Mouse (Mus musculus): ENCODE measurements around the gene Rbbp6.
A peak's percentile ranks its signal among the peaks of the same experiment; 100 is the strongest.

Gene Rbbp6

DNA sequence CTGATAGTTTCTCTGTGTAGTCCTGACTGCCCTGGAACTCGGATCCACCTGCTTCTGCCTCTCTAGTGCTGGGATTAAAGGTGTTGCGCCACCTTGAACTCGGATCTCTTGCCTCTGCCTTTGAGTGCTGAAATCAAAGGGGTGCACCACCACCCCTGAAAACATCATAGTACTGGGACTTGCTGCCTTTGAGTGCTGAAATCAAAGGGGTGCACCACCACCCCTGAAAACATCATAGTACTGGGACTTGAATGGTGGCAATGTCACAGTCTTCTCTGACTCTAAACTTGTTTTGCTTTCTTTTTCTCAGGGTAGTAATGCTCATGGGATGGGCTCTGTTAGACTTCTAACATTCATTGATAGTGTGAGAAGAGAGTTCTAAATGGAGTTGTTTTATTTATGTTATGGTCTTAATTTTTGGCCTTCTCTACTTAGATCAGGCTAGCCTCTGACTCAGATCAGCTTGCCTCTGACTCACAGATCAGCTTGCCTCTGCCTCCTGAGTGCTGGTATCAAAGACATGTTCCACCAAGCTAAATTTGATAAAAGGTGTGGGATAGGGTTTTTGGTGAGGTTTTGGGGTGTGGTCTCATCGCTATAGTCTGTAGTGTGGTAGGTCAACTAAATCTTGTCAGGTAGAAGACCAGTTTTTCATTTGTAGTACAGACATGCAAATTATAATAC, 6.7 kb downstream of the Rbbp6 start:
- no peak for DNase-seq

DNA sequence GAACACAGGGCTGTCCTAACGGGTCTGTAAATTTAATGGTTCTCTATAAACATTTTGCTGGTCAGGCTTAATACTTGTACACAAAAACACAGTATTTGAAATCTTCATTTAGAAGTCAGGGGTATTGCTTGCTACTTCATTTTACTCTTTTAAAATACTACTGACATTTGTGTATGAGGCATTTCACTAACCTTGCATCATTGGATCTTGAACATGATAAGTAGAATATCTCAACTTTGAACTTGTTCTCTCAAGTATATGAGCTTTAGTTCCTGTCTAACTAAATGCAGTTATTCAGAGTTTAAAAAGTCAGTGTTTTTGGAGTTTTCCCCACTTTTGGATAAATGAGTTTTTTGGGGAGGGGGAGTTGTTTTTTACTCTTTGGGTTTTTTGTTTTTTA, 14.0 kb downstream of the Rbbp6 start:
- no peak for DNase-seq

DNA sequence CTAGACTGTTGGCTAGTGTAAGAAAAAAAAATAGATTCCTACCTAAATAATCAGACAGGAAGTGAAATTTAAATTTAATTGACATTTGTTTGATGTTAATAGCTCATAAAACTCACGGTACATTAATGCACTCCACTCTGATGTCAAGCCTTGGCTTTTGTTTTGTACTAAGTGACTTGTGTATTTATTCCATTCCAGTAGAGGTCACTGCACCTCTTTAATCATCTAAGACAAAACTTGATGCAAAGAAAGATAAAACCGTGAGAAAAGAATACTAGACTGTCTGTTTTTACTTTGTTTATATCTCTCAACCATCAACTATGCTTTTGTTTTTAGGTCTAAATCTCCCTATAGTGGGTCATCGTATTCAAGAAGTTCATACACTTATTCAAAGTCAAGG, 32.7 kb downstream of the Rbbp6 start:
- DNase-seq, result no peak

DNA sequence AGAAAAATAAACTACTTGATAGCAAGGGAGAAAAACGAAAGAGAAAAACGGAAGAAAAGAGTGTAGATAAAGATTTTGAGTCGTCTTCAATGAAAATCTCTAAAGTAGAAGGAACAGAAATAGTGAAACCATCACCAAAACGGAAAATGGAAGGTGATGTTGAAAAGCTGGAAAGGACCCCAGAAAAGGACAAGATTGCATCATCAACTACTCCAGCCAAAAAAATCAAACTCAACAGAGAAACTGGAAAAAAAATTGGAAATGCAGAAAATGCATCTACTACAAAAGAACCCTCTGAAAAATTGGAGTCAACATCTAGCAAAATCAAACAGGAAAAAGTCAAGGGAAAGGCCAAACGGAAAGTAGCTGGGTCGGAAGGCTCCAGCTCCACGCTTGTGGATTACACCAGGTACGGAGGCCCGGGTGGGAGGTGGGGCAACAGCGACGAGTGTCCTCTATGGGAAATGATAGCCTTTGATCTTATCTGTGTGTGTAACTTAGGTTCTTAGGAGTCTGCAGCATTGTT, 34.4 kb downstream of the Rbbp6 start:
- DNase-seq, result no peak

DNA sequence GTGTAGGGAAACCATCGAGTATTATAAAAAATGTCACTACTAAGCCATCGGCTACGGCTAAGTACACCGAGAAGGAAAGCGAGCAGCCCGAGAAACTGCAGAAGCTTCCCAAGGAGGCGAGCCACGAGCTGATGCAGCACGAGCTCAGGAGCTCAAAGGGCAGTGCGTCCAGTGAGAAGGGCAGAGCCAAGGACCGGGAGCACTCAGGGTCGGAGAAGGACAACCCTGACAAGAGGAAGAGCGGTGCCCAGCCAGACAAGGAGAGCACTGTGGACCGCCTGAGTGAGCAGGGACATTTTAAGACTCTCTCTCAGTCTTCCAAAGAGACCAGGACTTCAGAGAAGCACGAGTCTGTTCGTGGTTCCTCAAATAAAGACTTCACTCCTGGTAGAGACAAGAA, 35.3 kb downstream of the Rbbp6 start:
- DNase-seq, result no peak

DNA sequence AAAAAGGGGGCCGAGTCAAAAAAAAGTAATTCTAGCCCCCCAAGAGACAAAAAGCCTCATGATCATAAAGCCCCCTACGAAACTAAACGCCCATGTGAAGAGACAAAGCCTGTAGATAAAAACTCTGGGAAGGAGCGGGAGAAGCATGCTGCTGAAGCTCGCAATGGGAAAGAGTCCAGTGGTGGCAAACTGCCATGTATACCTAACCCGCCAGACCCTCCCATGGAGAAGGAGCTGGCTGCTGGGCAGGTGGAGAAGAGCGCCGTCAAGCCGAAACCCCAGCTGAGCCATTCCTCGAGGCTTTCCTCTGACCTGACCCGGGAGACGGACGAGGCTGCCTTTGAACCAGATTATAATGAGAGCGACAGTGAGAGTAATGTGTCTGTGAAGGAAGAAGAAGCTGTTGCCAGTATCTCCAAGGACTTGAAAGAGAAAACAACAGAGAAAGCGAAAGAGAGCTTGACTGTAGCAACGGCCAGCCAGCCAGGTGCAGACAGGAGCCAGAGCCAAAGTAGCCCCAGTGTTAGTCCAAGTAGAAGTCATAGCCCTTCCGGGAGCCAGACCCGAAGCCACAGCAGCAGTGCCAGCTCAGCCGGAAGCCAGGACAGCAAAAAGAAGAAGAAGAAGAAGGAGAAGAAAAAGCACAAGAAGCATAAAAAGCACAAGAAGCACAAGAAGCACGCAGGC, 36.0 kb downstream of the Rbbp6 start:
- DNase-seq, result peak; percentile 57

DNA sequence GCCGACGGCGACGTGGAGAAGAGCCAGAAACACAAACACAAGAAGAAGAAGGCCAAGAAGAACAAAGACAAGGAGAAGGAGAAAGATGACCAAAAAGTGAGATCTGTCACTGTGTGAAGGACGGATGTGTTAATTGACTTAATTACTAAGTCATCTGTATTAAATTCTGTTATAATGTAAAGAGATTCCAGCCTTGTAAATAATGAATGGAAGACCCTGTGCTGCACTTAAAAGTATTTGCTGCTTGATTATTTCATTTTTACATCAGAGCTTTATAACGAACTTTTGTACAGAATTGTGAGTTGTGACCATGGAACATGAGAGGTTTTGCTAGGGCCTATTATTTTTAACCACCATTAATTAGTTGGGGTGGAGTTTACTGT, 36.5 kb downstream of the Rbbp6 start:
- DNase-seq, result no peak

DNA sequence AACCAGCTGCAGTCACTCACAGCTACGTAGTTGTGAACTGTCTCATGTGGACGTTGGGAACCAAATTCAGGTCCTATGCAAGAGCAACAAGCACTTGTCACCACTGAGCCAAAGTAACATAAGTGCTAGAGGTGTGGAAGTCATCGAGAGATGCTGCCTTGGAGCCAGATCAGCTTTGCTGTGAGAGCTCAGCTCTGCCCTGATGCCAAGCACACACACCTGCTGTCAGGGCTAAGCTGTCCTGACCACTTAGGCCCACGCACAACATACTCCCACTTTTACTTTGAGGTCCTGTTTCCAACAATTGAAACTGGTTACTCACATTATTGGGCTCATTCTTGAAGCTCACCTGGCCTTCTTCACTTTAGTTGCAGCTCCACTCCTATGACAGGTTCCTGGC, 37.7 kb downstream of the Rbbp6 start:
- DNase-seq, result no peak

DNA sequence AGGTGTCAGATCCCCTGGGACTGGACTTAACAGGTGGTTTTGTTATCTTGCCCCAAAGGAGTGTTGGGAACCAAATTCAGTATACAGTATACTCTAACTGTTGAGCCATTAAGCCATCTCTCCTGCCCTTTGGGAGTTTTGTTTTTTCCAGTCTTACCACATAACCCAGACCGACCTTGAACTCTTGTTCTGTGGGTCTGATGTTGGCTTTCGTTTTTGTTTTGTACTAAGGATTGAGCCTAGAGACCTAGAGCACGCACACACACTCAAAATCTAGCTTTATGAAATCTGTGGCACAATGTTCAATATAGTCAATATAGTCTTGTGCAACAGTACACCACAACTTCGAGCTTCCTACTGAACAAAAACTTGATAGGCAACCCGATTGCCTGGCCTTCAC, 39.0 kb downstream of the Rbbp6 start:
- no peak for DNase-seq

DNA sequence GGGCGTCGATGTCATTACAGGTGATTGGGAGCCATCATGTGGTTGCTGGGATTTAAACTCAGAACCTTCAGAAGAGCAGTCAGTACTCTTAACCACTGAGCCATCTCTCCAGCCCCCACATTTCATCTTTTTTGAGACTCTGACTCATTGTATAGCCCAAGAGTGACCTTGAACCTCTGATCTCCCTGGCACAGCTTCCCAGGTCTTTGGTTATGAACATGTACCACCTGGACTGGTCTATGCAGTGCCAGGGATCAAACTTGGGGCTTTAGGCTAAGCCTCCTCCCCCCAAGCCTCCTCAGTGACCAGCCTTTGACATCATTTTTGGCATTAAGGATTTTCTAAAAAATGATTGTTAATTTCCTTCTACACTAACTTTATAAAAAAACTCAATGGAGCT, 40.8 kb downstream of the Rbbp6 start:
- DNase-seq, result no peak

DNA sequence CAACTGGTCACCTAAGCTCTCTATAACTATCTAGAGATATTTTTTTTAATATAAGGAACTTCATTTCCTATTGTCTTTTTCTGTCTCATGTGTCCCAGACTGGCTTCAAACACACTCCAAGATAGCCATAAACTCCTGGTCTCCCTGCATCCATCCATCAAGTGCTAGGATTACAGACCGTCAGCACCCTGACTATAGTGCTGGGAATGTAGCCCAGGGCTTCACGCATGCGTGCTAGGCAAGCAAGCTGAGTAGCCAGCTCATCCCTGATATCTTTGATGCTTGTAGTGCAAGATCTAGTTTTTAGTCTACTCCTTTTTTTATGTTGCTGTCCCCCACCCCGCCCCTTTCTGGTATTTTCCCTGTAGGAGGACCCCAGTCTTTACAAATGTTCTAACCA, 42.3 kb downstream of the Rbbp6 start:
- DNase-seq, result no peak

DNA sequence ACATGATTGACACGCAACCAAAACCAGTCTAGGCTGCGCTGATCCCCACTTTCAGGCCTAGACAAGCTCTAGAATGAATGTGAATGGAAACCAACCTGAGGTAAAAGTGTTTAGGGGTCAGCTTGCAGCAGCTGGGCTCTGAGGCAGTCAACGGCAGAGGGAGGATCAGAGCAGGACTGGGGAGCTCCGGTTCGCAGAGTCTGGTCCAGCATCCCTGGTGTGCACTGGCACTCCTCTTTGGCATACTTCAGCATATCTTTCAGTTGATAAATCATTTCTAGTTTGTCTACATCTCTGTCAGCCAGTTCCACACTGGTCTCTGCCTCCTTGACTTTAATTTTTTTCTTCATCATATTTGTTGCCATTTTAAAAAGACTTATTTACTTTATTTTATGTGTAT, 48.0 kb downstream of the Rbbp6 start:
- no peak for DNase-seq

DNA sequence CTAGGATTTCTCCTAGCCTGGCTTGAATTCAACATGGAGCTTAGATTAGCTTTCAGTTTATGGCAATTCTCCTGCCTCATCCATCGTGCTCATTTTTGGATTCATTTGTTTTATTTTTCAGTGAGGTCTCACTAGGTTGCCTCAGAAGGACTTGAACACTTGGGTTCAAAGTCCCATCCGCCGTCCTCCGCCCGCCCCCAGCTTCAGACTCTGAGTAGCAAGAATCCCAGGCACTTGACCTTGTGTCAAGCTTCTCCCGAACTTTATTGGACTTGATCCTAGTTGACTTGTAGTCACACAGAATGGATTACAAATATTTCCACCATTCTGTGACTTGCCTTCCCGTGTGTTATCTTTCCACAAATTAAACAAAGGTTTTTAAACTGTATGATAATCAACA, 49.2 kb downstream of the Rbbp6 start:
- DNase-seq, result no peak

DNA sequence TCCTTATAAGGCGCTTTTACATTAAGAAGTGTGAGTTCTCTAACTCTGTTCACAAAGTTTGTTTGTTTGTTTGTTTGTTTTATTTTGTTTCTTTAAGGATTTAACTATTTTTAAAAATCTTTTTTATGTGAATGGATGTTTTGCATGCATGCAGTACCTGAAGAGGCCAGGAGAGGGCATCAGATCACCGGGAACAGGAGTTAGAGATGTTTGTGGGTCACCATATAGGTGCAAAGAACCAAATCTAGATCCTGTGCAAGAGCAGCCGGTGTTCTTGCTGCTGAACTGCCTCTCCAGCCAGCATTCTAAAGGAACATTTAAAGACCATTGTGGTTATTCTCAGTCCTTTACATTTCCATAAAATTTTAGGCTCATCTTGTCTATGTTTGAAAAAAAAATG, 52.1 kb downstream of the Rbbp6 start:
- no peak for DNase-seq

DNA sequence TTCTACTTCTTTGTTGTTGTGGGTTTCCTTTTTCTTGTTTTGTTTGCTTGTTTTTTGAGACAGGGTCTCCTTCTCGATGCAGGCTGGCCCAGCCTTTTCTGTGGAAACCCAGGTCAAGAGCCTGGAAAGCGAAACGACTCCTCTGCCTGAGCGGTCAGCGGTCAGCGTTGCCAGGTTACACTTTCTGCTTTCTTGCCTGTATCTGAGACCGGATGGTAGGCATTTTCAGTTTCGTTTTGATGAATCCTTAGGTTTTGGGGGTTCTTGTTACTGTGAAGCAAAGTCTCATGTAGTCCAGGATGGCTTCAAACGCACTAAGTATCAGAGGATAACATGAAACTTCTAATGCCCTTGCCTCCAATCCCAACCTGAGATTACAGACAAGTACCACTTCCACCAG, 59.6 kb downstream of the Rbbp6 start:
- no peak for DNase-seq

DNA sequence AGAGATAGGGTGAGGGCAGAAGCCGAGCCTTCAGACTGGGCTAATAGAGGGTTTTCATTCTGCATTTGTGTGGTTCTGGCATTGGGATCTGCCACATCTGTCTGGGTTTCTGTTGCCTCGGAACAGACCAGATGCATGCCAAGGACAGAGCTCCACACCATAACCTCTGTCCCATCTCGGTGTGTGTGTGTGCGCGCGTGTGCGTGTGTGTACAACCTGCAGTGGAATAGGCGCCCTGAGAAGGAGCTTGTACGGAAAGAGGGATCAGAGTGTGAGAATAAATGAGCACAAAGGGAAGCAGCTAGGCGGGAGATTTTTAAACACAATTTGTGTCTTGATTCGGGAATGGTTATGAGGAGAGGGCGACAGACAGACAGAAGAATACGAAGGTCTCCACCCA, 64.8 kb downstream of the Rbbp6 start:
- DNase-seq, result peak; percentile 24

DNA sequence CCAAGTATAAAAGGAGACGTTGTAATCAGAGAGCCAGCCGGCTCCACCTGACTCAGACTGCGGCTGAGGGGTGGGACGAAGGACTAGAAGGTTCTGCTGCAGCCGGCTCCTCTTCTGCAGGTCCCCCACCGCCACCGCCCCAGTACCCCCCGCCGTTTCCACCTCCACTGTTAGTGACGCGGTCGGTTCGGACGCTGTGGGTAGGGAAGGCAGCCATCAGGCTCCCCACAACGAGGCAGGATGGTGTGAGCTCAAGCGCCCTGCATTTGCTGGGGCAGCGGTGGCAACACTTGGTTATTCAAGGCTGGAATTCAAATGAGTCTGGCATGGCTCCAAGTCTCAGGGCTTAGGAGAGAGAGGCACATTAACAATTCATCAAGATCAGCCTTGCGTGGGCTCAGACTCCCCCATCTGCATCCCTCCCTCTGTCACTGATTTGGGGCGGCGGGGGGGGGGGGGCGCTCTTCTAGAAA, 65.3 kb downstream of the Rbbp6 start:
- DNase-seq, result peak; percentile 58

DNA sequence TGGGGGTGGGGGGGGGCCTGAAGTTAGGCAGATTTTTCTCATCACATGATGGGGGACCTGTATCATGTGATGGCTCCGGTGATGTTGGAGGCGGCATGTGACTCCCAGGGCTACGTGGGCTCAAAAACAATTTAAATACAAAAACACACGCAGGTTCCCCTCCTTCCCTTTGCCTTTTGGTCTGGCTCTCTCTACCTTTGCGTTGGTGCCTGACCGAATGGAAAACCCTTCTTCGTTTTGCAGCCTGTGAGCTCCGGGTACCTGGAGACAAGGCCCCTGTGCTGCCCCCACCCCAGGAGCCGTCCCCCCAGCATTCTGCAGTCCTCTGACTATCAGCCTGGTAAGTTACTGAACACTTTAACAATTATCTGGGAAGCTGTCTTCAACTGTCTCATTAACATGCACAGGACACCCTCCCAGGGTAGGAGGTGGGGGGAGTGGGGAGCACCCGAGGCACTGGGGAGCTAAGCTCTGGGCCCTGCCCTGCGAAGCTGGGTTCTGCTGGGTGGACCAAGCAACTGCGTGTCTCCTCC, 65.8 kb downstream of the Rbbp6 start:
- peak; percentile 32 for DNase-seq

DNA sequence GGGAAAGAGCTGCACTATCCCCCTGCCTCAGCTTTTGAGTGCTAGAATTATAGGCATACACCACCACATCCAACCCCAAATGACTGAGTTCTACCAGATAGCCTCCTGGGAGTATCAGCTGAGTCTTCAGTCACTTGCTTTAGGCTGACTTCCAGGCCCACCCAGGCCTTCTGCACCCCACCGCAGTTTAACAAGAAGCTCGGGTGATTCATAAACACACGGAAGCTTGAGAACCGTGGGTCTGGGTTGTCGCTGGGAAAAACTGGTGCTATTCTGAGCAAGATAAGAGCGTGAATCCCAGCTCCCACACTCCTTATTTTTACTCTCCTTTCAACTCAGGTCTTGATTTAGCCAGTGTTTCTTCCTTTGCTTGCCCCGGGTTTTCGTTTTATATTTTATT, 69.8 kb downstream of the Rbbp6 start:
- no peak for DNase-seq

DNA sequence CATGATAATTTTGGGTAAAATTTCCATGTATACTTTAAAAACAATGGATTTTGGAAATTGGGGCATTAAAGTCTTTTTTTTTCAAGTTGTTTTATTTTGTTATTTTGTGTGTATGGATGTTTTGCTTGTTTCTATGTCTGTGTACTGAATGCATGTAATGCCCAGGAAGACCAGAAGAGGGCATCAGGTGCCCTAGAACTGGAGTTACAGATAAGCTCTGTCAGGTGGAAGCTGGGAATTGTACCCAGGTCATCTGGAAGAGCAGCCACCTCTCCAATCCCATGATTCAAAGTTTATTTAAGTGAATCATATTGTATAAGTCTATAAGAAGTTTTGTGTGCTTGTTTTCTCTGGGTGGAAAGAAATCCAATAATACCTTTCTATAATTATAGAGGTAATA, 73.8 kb downstream of the Rbbp6 start:
- DNase-seq, result no peak

DNA sequence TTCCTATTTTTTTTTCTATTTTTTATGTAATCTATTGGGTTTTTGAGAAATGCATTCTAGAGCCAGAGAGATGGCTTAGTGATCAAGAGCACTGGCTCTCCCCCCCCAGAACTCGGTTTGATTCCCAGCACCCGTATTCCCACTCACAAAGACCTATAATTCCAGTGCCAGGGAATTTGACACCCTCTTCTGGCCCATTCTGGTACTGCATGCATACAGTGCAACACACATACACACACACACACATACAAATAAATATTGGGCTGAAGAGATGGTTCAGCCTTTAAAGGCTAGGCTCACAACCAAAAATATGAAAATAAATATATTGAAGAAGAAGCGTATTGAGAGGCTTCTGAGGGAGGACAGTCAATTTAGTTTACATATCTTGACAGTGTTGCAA, 79.7 kb downstream of the Rbbp6 start:
- DNase-seq, result no peak

DNA sequence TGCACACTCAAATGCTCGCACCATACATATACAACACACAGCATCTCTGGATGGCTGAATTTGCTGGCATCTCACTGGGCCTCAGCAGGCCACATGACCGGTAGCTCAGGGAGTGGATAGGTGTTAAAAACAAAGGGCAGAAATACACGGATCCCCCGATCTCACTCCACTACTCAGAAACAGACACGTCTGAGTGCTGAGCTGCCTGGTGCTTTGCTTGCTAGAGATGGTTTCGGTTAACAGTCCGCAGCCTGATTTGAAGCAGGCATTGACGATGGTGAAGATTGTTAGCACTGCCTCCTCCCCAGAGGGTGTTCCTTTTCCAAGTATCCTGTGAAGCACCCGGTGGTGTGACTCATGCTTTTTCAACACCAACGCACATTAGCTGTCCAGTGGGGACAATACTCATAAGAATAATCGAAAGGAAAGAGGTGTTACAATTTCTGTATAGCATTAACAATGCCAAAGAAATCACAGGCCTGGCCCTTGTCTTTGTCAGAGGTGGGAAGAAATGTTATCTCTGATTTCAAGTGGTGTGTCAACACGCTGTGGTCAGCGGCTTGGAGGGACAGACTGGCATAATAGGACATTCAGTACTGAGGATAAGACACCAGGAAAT, 81.1 kb downstream of the Rbbp6 start:
- DNase-seq, result no peak

Measured in cerebellum, adult 8-10 months (tissue).